8 mouse cellular contexts compared by ENCODE assay signal in the genomic region with DNA sequence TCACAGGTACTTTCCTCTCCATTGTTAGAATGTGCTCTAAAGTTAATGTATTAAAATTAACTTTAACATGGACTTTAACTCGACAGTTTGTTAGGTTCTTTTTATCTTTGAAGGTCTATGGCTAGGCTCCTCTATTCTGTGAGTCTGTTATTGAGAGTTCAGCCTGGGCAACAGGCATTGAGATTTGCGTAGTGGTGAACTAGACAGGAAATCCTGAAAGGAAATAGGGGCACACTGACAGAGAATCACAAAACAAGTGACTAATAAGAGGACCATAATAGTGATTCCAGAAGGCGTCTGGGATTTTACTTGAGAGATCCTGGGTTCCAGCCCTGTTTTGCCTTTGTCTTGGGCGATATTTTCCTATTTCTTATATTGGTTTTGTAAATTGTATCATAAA. TPM values are rescaled to one million over a fixed set of nuclear protein-coding genes. Genes with fewer than 3 reads are reported as not detected.
A peak's percentile ranks its signal among the peaks of the same experiment; 100 is the strongest.
DNase-seq lines count a peak whose midpoint lies in the region; ATAC-seq and TF ChIP-seq lines count a peak whose summit lies in the region.

No protein-coding gene starts in this region.

- H3K4me1 ChIP-seq in heart, embryonic 16.5 days (ENCODE audit: control insufficient read depth, insufficient read depth, low read length), result peaks cover 3% of the 10 kb centered on the region; the same call in 1 of the 2 replicates
- peaks cover 2% of the 10 kb centered on the region; the same call in 1 of the 2 replicates for H3K4me1 ChIP-seq in liver, embryonic 16.5 days (ENCODE audit: control insufficient read depth, low read depth, low read length)
- H3K4me1 ChIP-seq in stomach, embryonic 15.5 days, result peaks cover 11% of the 10 kb centered on the region; the same call in 1 of the 2 replicates

- H3K4me2 ChIP-seq in heart, embryonic 16.5 days (ENCODE audit: low read depth, low read length), result peak overlapping the region; percentile 81
- peak overlapping the region; percentile 79 for H3K4me2 ChIP-seq in liver, embryonic 16.5 days (ENCODE audit: low read depth, low read length)
- peak overlapping the region; percentile 69 for H3K4me2 ChIP-seq in stomach, embryonic 15.5 days

- DNase-seq in gastrocnemius, adult 2 months, result no peak
- no peak for DNase-seq in gastrocnemius, adult 8-10 months (ENCODE audit: low spot score in 2 of 2)
- no peak for DNase-seq in layer of hippocampus, adult 8-10 months (ENCODE audit: low spot score in 2 of 2)
- DNase-seq in layer of hippocampus, adult 18-20 months (ENCODE audit: low spot score in 2 of 2), result no peak

- H3K36me3 ChIP-seq in heart, embryonic 16.5 days (ENCODE audit: control insufficient read depth, insufficient read depth), result no peaks in the 10 kb centered on the region
- no peaks in the 10 kb centered on the region for H3K36me3 ChIP-seq in liver, embryonic 16.5 days (ENCODE audit: control insufficient read depth, insufficient read depth)
- no peaks in the 10 kb centered on the region for H3K36me3 ChIP-seq in stomach, embryonic 15.5 days

- peak overlapping the region; percentile 87 for H3K4me3 ChIP-seq in gastrocnemius, adult 2 months
- peak overlapping the region; percentile 92 for H3K4me3 ChIP-seq in heart, embryonic 16.5 days (ENCODE audit: low read length)
- peak overlapping the region; percentile 69 for H3K4me3 ChIP-seq in liver, embryonic 16.5 days (ENCODE audit: low read depth, low read length)
- peak overlapping the region; percentile 80 for H3K4me3 ChIP-seq in stomach, embryonic 15.5 days (replicated peaks)

- H3K27me3 ChIP-seq in heart, embryonic 16.5 days (ENCODE audit: control insufficient read depth, insufficient read depth, low read length), result no peaks in the 10 kb centered on the region
- no peaks in the 10 kb centered on the region for H3K27me3 ChIP-seq in liver, embryonic 16.5 days (ENCODE audit: control insufficient read depth, insufficient read depth, low read depth, low read length)
- H3K27me3 ChIP-seq in stomach, embryonic 15.5 days (replicated peaks), result no peaks in the 10 kb centered on the region

- H3K27ac ChIP-seq in gastrocnemius, adult 2 months, result peak overlapping the region; percentile 87
- peak overlapping the region; percentile 90 for H3K27ac ChIP-seq in heart, embryonic 16.5 days (ENCODE audit: low read length)
- no peak overlapping the region for H3K27ac ChIP-seq in liver, embryonic 16.5 days (ENCODE audit: low read length)
- H3K27ac ChIP-seq in stomach, embryonic 15.5 days, result no peak overlapping the region

- H3K9ac ChIP-seq in heart, embryonic 16.5 days (ENCODE audit: low read length), result no peak overlapping the region; the same call in 1 of the 2 replicates
- no peak overlapping the region for H3K9ac ChIP-seq in liver, embryonic 16.5 days (ENCODE audit: low read depth, low read length)
- no peak overlapping the region for H3K9ac ChIP-seq in stomach, embryonic 15.5 days

- WGBS in heart, embryonic 16.5 days, result 60% methylated on average over 4 of the region's 4 CpGs
- WGBS in liver, embryonic 16.5 days (ENCODE audit: insufficient replicate concordance), result 28% methylated on average over 4 of the region's 4 CpGs
- 60% methylated on average over 4 of the region's 4 CpGs for WGBS in stomach, embryonic 15.5 days

- no peak for TF ChIP-seq CTCF in gastrocnemius, adult 2 months (IDR thresholded peaks at IDR 0.05)

- H3K9me3 ChIP-seq in heart, embryonic 16.5 days (replicated peaks; ENCODE audit: control insufficient read depth, low read length), result no peaks in the 10 kb centered on the region
- no peaks in the 10 kb centered on the region for H3K9me3 ChIP-seq in liver, embryonic 16.5 days (replicated peaks; ENCODE audit: control insufficient read depth, low read length)
- H3K9me3 ChIP-seq in stomach, embryonic 15.5 days, result no peaks in the 10 kb centered on the region

- intact Hi-C loops in gastrocnemius, adult 2 months (cut with DNase I), result no loop called here

- peak; percentile 67 for ATAC-seq in activated CD4-positive, CD25-positive, alpha-beta regulatory T cell, adult 4 months
- 0 out of 2 replicates have a peak, but pooled peaks have one; percentile 21 for ATAC-seq in heart, embryonic 16.5 days (replicated peaks; ENCODE audit: extremely low read depth, insufficient read depth, low FRiP score)
- no peak for ATAC-seq in liver, embryonic 16.5 days (ENCODE audit: low read depth)
- ATAC-seq in stomach, embryonic 15.5 days (ENCODE audit: insufficient read depth, low FRiP score, low read depth), result no peak

RNA-seq across cellular contexts. Expression of gene Spata6, which starts 0.5 kb away (rescaled TPM):
- total RNA-seq in gastrocnemius, adult 2 months (2021), result 1 to 10 TPM; 2.6 to 3.1 TPM
- total RNA-seq in gastrocnemius, adult 8-10 months (2022), result 1 to 10 TPM; 1.5 to 4.1 (median 3.2) TPM
- polyA plus RNA-seq in activated CD4-positive, CD25-positive, alpha-beta regulatory T cell, adult 4 months (2017; shearing (Covaris generic)), result 10 to 100 TPM; 20.1 to 25.5 TPM
- polyA plus RNA-seq in heart, embryonic 16.5 days (2015; fragmentation: Nextera tagmentation; extraction: Ambion mirVana), result 19.5 and 20.4 TPM in 2 replicates
- 2.9 and 3.0 TPM in 2 replicates for polyA plus RNA-seq in liver, embryonic 16.5 days (2015; fragmentation: Nextera tagmentation; extraction: Ambion mirVana)
- 23.2 and 23.6 TPM in 2 replicates for polyA plus RNA-seq in stomach, embryonic 15.5 days (2015; fragmentation: Nextera tagmentation; extraction: Ambion mirVana)
- 1 to 10 TPM; 3.1 to 9.5 (median 4.9) TPM for total RNA-seq in layer of hippocampus, adult 8-10 months (2022)
- total RNA-seq in layer of hippocampus, adult 18-20 months (2021), result 1 to 10 TPM; 4.3 to 4.9 TPM

Comparison
In these comparisons a context has a peak if more than half of its experiments do, and no peak if none do; other contexts are left out.
1. H3K27ac ChIP-seq: peak in gastrocnemius, adult 2 months (single experiment) and heart, embryonic 16.5 days (single experiment); none in liver, embryonic 16.5 days (single experiment) and stomach, embryonic 15.5 days (single experiment).
2. ATAC-seq: peak in activated CD4-positive, CD25-positive, alpha-beta regulatory T cell, adult 4 months (single experiment) and heart, embryonic 16.5 days (single experiment); none in liver, embryonic 16.5 days (single experiment) and stomach, embryonic 15.5 days (single experiment).
3. Peak in every context shown above with its lines, with median percentiles within 50 percentile points of each other: H3K4me3 ChIP-seq and H3K4me2 ChIP-seq.